Mouse (Mus musculus): ENCODE results near the gene Gm10392. TPM values are rescaled to one million over a fixed set of nuclear protein-coding genes. Genes with fewer than 3 reads are reported as not detected.
A peak's percentile ranks its signal among the peaks of the same experiment; 100 is the strongest.

Gene Gm10392
- polyA plus RNA-seq, 1 experiment from 2014 or later, result 0.07 TPM

DNA sequence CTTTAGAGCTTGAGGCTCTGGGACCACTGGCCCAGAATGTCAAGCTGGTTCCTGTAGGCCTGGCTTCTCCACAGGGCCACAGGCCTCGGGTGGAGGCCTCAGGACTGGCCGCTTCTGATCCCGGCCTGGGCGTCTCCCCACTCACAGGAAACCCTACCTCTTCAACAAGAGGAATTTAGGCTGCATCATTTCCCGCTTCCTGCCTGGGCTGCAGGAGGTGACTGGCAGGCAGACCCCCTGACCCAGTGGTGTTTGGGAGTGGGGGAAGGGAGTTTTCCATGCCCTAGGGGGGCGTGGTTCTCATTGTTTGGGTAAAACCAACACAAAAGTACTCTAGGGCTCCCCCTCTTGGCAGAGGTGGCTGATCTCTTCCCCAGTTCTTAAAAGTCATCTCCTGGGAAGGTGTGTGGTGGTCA is 21.6 kb downstream of the Gm10392 start:
- no peaks in the 10 kb centered on the region for H3K9me3 ChIP-seq (ENCODE audit: control insufficient read depth, low read length)
- peak overlapping the region; percentile 81 for H3K27ac ChIP-seq (replicated peaks)
- peaks cover 6% of the 10 kb centered on the region; the same call in 1 of the 2 replicates for H3K36me3 ChIP-seq (ENCODE audit: control insufficient read depth, insufficient read depth, low read length)
- peaks cover 12% of the 10 kb centered on the region for H3K4me1 ChIP-seq (replicated peaks; ENCODE audit: control insufficient read depth, insufficient read depth)
- no peak overlapping the region for H3K4me3 ChIP-seq (ENCODE audit: low read depth, low read length)
- H3K9ac ChIP-seq (ENCODE audit: low read length), result no peak overlapping the region
- no peak overlapping the region for H3K4me2 ChIP-seq (replicated peaks; ENCODE audit: low read depth)
- no peak for ATAC-seq (ENCODE audit: low FRiP score, low TSS enrichment)
- no peaks in the 10 kb centered on the region for H3K27me3 ChIP-seq (ENCODE audit: control insufficient read depth, insufficient read depth, low read length)
- peak; percentile 72 for DNase-seq (ENCODE audit: low spot score)
- no peak for TF ChIP-seq EP300 (optimal IDR thresholded peaks at IDR 0.05)
- peak; percentile 63 for TF ChIP-seq CTCF (IDR thresholded peaks at IDR 0.05; ENCODE audit: low read depth)
- 35% methylated on average over 6 of the region's 6 CpGs for WGBS

GRCm38 (mm10) chr11:77495507-77495906 is 23.5 kb downstream of the Gm10392 start:
- Histone ChIP-seq H3K27ac (replicated peaks) (0 out of 2 replicates have a peak overlapping the region, but pooled peaks have one; percentile 4), H3K9me3 (ENCODE audit: control insufficient read depth, low read length) (no peaks in the 10 kb centered on the region), H3K4me1 (replicated peaks; ENCODE audit: control insufficient read depth, insufficient read depth) (peaks cover 17% of the 10 kb centered on the region), H3K4me2 (replicated peaks; ENCODE audit: low read depth) (no peak overlapping the region), H3K4me3 (ENCODE audit: low read depth, low read length) (no peak overlapping the region), H3K27me3 (ENCODE audit: control insufficient read depth, insufficient read depth, low read length) (no peaks in the 10 kb centered on the region), H3K36me3 (ENCODE audit: control insufficient read depth, insufficient read depth, low read length) (peaks cover 6% of the 10 kb centered on the region; the same call in 1 of the 2 replicates), H3K9ac (ENCODE audit: low read length) (no peak overlapping the region)
- DNase-seq (ENCODE audit: low spot score) (no peak), ATAC-seq (ENCODE audit: low FRiP score, low TSS enrichment) (no peak)
- TF ChIP-seq CTCF (IDR thresholded peaks at IDR 0.05; ENCODE audit: low read depth) (no peak), EP300 (optimal IDR thresholded peaks at IDR 0.05) (no peak)

- Histone ChIP-seq H3K4me2 (replicated peaks; ENCODE audit: low read depth) (peak overlapping the region; percentile 91), H3K27me3 (ENCODE audit: control insufficient read depth, insufficient read depth, low read length) (no peaks in the 10 kb centered on the region), H3K9ac (ENCODE audit: low read length) (0 out of 2 replicates have a peak overlapping the region, but pooled peaks have one; percentile 91), H3K36me3 (ENCODE audit: control insufficient read depth, insufficient read depth, low read length) (peaks cover under 1% of the 10 kb centered on the region; the same call in 1 of the 2 replicates), H3K9me3 (ENCODE audit: control insufficient read depth, low read length) (no peaks in the 10 kb centered on the region), H3K4me3 (ENCODE audit: low read depth, low read length) (peak overlapping the region; percentile 82; the same call in 1 of the 2 replicates), H3K27ac (replicated peaks) (0 out of 2 replicates have a peak overlapping the region, but pooled peaks have one; percentile 8), H3K4me1 (replicated peaks; ENCODE audit: control insufficient read depth, insufficient read depth) (peaks cover 16% of the 10 kb centered on the region)
- no peak for ATAC-seq (ENCODE audit: low FRiP score, low TSS enrichment)
- DNase-seq (ENCODE audit: low spot score), result no peak
- TF ChIP-seq CTCF (IDR thresholded peaks at IDR 0.05; ENCODE audit: low read depth) (no peak), EP300 (optimal IDR thresholded peaks at IDR 0.05) (no peak)
- WGBS, result 66% methylated on average over 6 of the region's 6 CpGs
These were observed 24.2 kb downstream of the Gm10392 start for GRCm38 (mm10) chr11:77494782-77495181.

GRCm38 (mm10) chr11:77494344-77494676 is 24.7 kb downstream of the Gm10392 start:
- Histone ChIP-seq H3K27ac (replicated peaks) (peak overlapping the region; percentile 95), H3K27me3 (ENCODE audit: control insufficient read depth, insufficient read depth, low read length) (no peaks in the 10 kb centered on the region), H3K9me3 (ENCODE audit: control insufficient read depth, low read length) (no peaks in the 10 kb centered on the region), H3K4me3 (ENCODE audit: low read depth, low read length) (peak overlapping the region; percentile 82), H3K4me2 (replicated peaks; ENCODE audit: low read depth) (peak overlapping the region; percentile 91), H3K4me1 (replicated peaks; ENCODE audit: control insufficient read depth, insufficient read depth) (peaks cover 16% of the 10 kb centered on the region), H3K36me3 (ENCODE audit: control insufficient read depth, insufficient read depth, low read length) (no peaks in the 10 kb centered on the region; the same call in 1 of the 2 replicates), H3K9ac (ENCODE audit: low read length) (peak overlapping the region; percentile 91)
- no peak for TF ChIP-seq CTCF (IDR thresholded peaks at IDR 0.05; ENCODE audit: low read depth)
- WGBS, result 26% methylated on average over 4 of the region's 4 CpGs
- ATAC-seq (ENCODE audit: low FRiP score, low TSS enrichment) (no peak), DNase-seq (ENCODE audit: low spot score) (no peak)

GRCm38 (mm10) chr11:77493512-77494343 is 25.3 kb downstream of the Gm10392 start, which contains the start of gene Git1:
Git1 (plus strand) TSS chr11:77493562.
- peak; percentile 59 for DNase-seq (ENCODE audit: low spot score)
- H3K4me2 ChIP-seq (replicated peaks; ENCODE audit: low read depth), result peak within 1 kb of the TSS; percentile 91
- no peaks in the 10 kb centered on the region for H3K36me3 ChIP-seq (ENCODE audit: control insufficient read depth, insufficient read depth, low read length)
- no peaks in the 10 kb centered on the region for H3K27me3 ChIP-seq (ENCODE audit: control insufficient read depth, insufficient read depth, low read length)
- peak; percentile 40 for ATAC-seq (ENCODE audit: low FRiP score, low TSS enrichment)
- H3K27ac ChIP-seq (replicated peaks), result peak within 1 kb of the TSS; percentile 95
- peaks cover 18% of the 10 kb centered on the region for H3K4me1 ChIP-seq (replicated peaks; ENCODE audit: control insufficient read depth, insufficient read depth)
- H3K4me3 ChIP-seq (ENCODE audit: low read depth, low read length), result peak within 1 kb of the TSS; percentile 82
- peak within 1 kb of the TSS; percentile 91 for H3K9ac ChIP-seq (ENCODE audit: low read length)
- peak; percentile 33; the same call in 1 of the 2 replicates for TF ChIP-seq CTCF (IDR thresholded peaks at IDR 0.05; ENCODE audit: low read depth)
- TF ChIP-seq EP300 (optimal IDR thresholded peaks at IDR 0.05), result no peak
- WGBS, result under 1% methylated on average over 48 of the region's 74 CpGs
- no peaks in the 10 kb centered on the region for H3K9me3 ChIP-seq (ENCODE audit: control insufficient read depth, low read length)

GRCm38 (mm10) chr11:77492911-77493332 is 26.1 kb downstream of the Gm10392 start:
- TF ChIP-seq CTCF (IDR thresholded peaks at IDR 0.05; ENCODE audit: low read depth) (peak; percentile 40; the same call in 1 of the 2 replicates), EP300 (optimal IDR thresholded peaks at IDR 0.05) (no peak)
- H3K27me3 ChIP-seq (ENCODE audit: control insufficient read depth, insufficient read depth, low read length), result no peaks in the 10 kb centered on the region
- H3K27ac ChIP-seq (replicated peaks), result peak overlapping the region; percentile 95
- ATAC-seq (ENCODE audit: low FRiP score, low TSS enrichment) (peak; percentile 78), DNase-seq (ENCODE audit: low spot score) (peak; percentile 96)
- peak overlapping the region; percentile 91 for H3K4me2 ChIP-seq (replicated peaks; ENCODE audit: low read depth)
- no peaks in the 10 kb centered on the region for H3K9me3 ChIP-seq (ENCODE audit: control insufficient read depth, low read length)
- no peaks in the 10 kb centered on the region for H3K36me3 ChIP-seq (ENCODE audit: control insufficient read depth, insufficient read depth, low read length)
- peak overlapping the region; percentile 53 for H3K4me3 ChIP-seq (ENCODE audit: low read depth, low read length)
- H3K9ac ChIP-seq (ENCODE audit: low read length), result peak overlapping the region; percentile 91
- peaks cover 19% of the 10 kb centered on the region for H3K4me1 ChIP-seq (replicated peaks; ENCODE audit: control insufficient read depth, insufficient read depth)
- under 1% methylated on average over 29 of the region's 32 CpGs for WGBS

Measured in stomach, postnatal 0 days (tissue).